Mouse (Mus musculus) small intestine, adult 10 weeks (tissue): ENCODE measurements around the gene Tceal5. TPM values are rescaled to one million over a fixed set of nuclear protein-coding genes. Genes with fewer than 3 reads are reported as not detected.

Source experiments
- polyA plus RNA-seq: library from polyadenylated mRNA; stranded (reverse); fragments of 350-450 nt; fragmentation: Illumina TruSeq; extraction: RNeasy Lipid Tissue Mini Kit (QIAGEN cat#74804); gene quantifications from one replicate; pipeline ENCODE4 v1.2.3, GENCODE M21; 2014; ENCODE audit warnings: low replicate concordance

Tceal5 gene
- polyA plus RNA-seq, result not detected

DNA sequence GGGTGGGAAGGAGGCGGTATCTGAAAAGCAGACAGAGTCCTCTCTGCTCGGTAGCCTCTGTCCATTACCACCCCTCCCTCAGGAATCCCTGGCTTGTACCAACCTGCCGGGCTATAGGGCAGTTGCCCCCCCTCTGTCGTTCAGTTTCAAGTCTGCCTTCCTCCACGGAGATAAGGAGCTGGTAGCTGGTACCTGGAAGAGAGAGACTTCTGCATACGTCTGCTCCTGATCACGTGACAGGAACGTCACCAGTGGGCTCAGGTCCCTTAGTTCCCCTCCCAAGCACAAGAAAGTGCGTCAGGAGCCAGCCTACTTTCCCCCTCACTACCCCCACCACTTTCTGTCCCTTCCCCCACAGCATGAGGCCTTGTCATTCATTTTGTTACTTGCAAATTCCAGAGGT lies at the start of gene Tceal5:
Gene Tceal5, minus strand, starts transcription at position 213 of the 403 bp plus-strand sequence.

DNA sequence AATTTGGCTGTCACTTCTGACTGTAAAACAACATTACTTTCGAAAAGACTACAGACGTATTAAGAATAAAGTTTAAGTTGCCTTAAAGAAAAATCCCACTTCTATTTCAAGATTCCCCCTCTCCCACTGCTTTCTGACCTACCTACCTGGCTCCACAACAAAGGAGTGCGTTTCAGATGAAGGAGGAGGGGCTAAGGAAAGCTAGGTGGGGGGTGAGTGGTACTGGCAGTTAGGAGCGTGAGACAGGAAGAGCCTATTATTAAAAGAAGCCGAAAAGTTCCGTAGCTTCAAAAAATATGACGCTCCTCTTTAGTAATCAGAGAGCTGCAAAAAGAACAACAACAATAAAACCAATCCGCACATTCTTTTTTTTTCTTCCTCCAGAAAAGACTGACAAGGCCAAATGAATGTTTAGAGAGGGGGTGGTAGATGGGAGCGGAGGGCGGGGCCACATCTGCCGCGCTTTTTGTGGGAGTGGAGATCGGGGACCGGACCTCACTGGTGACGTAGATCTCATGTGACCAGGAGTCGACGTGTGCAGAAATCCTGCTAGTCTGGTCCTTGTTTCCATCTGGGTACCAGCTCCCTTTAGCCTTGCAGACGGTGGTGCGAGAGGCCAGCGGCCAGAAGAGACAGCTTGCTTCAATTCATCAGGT lies 41.0 kb upstream of the Tceal5 start, which contains the start of gene Tceal9:
Gene Tceal9, plus strand, starts transcription at position 506 of the 656 bp plus-strand sequence.

DNA sequence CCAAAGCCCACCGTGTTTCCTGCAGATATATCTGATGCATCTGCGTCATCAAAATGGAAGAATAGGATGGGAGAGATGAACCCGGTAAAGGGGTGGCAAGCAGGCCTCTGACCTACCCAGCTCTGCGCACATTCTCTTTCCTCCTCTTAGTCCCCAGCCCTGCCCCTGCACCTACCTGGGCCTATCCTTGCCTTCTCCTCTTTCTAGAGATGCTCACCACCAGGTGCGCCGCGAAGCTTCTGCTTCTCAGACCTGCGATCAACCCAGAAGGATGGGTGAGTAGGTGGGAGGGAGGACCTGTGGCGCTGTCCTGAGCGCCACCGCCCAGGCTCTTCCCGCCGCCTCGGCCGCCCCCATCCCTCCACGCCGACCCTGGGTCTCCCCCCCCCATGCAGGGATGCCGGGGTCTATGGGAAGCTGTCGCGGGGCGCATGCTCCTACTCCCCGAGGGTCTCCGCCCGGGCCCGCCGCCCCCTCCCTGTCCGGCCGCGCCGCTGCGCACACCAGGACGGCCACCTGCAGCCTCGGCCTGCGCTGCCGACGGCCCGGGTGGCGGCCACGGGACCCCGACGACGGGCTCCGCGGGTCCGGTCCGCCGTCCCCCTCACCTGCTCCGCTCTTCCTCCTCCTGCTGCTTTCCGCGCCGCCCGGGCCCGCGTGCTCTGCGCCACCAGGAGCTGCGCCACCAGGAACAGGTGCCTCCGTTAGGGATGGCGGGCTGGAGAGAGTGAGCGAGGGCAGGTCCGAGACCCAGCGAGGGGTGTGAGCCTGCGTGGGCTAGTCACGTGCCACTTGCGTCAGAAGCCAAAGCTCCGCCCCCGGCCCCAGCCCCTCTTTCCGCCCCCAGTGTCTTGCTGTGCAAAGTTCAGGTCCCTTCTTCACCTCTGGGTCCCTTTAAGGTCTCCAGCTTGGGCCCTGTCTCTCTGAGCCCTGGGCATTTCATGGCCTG lies 11.3 kb upstream of the Tceal5 start, which contains the start of the genes Tceal7 and Bex1:
Gene Tceal7, plus strand, starts transcription at position 51 of the 949 bp plus-strand sequence.
Gene Bex1, minus strand, starts transcription at position 785 of the 949 bp plus-strand sequence.

DNA sequence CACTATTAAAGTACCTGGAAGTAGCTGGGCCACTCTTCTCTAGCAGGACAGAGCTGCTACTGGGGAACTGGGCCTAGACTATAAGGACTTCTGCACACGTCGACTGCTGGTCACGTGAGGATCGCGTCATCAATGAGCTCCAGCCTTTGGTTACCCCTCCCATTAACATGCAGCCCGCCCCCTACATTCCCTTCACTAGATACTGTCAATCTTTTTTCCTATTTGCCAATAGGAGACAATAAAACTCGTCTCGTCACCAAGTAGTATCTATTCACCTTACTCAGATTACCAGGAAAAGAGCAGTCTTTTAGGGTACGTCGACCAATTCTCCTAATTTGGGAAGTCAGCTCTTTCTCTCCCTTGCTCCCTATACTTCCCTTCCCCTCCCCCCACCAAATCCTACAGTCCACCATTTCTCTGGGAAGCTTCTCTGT lies 31.5 kb downstream of the Tceal5 start, which contains the start of gene Tceal8:
Gene Tceal8, minus strand, starts transcription at position 225 of the 434 bp plus-strand sequence.

Other genes starting within 250 kb of the Tceal5 start
- gene Arxes2, start 210.1 kb downstream of the Tceal5 start, polyA plus RNA-seq, result 6.6 TPM
- 1.0 TPM for gene Arxes1, start 170.5 kb downstream of the Tceal5 start, polyA plus RNA-seq
- 1.9 TPM for gene Bex2, start 135.6 kb downstream of the Tceal5 start, polyA plus RNA-seq
- gene Nxf3, start 118.6 kb downstream of the Tceal5 start, polyA plus RNA-seq, result not detected
- not detected for gene Bex4, start 64.9 kb downstream of the Tceal5 start, polyA plus RNA-seq
- gene Tceal8, start 31.5 kb downstream of the Tceal5 start, polyA plus RNA-seq, result 21.4 TPM
- gene Tceal7, start 10.9 kb upstream of the Tceal5 start, polyA plus RNA-seq, result not detected
- gene Bex1, start 11.6 kb upstream of the Tceal5 start, polyA plus RNA-seq, result 0.74 TPM
- 165 TPM for gene Tceal9, start 41.2 kb upstream of the Tceal5 start, polyA plus RNA-seq
- gene Bex3, start 66.4 kb upstream of the Tceal5 start, polyA plus RNA-seq, result 2.7 TPM